Mouse (Mus musculus) left cerebral cortex, postnatal 4 days (tissue): Measurements from ENCODE around the gene Pigc. TPM values are rescaled to one million over a fixed set of nuclear protein-coding genes. Genes with fewer than 3 reads are reported as not detected.

Experiments
- DNase-seq: peaks from one replicate; pipeline ENCODE4 v3.0.0-alpha.2; 2022
- intact Hi-C: fragments of 180-260 bp; cut with DNase I; formaldehyde crosslinking; loops from one replicate; pipeline ENCODE4 v1.15.1; 2025
- total RNA-seq, 2 experiments: library from RNA; stranded (reverse); gene quantifications; 2 replicates each; pipeline ENCODE4 v1.2.3; 2021

The Pigc gene
- total RNA-seq, 2 experiments from 2014 or later: 16.3 to 19.9 TPM

- no peak for DNase-seq
- intact Hi-C loops: no loop called here
These were observed 3.2 kb downstream of the Pigc start for GRCm38 (mm10) chr1:161972233-161972632.

DNA sequence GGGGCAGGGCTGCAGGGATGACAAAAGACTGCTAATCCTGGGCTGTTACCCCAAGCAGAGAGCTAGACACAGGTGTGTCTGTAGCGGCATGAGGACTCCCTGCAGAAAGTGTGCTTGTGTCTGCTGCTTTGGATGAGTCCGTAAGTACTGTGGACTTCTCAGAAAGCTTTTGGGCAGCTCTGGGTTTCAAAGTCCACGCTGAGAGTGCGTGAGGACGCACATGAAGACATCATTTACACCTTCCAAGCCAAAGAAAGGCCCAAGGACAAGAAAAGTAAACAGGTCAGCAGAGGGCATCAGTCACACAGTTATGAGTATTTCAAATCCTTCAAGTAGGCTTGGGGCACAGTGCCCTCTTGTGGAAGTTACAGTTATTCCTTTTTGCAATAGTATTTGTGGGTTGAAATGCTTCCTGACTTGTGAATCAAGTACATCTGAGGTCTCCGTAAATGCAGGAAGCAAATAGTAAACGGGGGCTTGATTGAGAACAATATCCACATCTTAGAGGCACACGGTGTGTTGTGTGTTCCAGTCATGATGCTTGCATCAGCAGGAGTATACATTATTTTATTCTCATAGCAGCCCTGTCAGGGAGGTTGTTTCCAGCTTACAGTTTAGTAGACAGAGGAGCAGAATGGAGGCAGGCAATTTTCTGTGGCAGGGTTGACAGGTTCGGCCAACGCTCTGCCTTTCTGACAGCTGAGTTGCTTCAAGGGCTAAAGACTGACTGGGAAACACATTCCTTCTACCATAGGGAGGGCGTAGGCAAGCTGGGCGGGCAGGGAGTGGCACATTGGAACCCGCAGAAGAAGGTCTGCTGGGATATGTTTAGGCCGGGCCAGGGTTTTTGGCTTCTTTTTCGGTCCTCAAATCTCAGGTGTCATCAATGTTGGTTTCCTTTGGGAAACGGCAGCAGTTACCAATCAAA is 7.5 kb downstream of the Pigc start:
- peak; percentile 76 for DNase-seq
- intact Hi-C loops: no loop called here

GRCm38 (mm10) chr1:161977331-161977730 is 8.3 kb downstream of the Pigc start:
- no peak for DNase-seq
- intact Hi-C loops: no loop called here

DNA sequence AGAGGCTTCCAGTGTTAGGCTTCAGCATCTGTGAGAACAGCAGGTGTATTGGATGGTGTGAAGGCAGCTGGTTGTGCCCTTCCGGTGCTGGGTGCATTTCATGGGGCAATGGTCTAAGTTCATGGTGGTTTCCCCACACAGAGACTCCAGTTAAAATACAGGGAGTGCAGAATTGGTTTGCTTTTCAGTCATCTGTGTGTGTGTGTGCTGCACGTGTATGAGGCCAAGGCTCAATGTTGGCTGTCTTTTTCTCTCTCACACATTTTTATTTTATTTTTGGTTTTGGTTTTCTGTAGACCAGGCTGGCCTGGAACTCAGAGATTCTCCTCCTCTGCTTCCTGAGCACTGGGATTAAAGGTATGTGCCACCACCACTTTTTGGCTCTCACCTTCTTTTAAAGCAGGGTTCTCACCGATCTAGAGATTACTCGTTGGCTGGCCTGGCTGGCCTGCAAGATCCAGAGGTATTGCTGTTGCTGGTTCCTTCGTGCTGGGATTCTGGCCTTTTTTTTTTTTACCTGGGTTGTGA is 9.3 kb downstream of the Pigc start:
- intact Hi-C loops: no loop called here
- DNase-seq: no peak

DNA sequence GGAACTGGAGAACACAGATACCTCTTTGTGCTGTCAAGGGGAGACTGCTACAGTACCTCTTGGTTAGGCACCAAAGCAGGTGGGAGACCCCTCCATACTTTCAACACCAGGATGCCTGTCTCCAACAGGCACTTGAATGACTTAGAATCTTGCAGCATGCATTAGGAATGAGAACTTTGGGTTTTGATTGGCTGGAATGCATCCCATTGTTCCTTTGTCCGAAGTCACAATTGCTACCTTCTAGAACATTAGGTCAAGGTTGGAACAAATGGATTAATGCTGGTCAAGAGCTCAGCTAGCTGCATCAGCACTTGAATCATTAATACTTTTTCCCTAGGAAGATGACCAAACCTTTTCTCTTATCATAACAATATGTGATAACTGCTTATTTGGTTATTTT is 10.6 kb downstream of the Pigc start, which contains the start of gene 4930558K02Rik:
TSS of gene 4930558K02Rik (minus strand) at position 101 of the 400 bp plus-strand sequence.
- no peak for DNase-seq
- intact Hi-C loops: no loop called here

- intact Hi-C loops: no loop called here
- no peak for DNase-seq
These were observed 11.1 kb downstream of the Pigc start for GRCm38 (mm10) chr1:161980046-161980445.

DNA sequence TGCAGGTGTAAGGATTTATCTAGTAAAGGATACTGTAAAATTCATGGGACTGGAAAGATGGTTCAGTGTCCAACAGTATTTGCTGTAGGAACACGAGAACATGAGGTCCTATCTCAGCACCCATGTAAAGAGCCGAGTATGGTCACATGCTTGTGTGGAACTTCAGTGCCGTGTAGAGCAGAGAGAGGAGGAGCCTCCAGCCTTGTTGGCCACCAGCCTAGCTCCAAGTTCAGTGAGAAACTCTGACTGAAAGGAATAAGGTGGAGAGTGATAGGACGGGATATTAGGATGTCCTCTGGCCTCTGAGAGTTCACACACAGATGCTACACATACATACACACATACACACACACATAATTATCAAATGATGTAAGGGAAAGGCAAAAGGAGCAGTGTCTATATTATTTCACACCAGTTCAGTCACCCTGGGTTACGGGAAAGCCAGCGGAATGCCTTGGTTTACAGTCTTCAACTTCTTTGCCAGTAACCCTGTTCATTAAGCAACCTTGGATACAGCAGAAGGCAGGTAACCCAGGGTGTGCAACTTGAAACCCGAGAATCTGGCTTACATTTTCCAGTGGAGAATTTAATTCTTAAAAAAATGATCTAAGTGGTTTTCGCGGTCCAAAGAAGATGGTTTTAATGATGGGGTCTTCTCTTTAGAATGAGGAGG is 11.8 kb downstream of the Pigc start:
- no peak for DNase-seq
- intact Hi-C loops: no loop called here

GRCm38 (mm10) chr1:161983451-161983850 is 14.5 kb downstream of the Pigc start:
- intact Hi-C loops: no loop called here
- no peak for DNase-seq

DNA sequence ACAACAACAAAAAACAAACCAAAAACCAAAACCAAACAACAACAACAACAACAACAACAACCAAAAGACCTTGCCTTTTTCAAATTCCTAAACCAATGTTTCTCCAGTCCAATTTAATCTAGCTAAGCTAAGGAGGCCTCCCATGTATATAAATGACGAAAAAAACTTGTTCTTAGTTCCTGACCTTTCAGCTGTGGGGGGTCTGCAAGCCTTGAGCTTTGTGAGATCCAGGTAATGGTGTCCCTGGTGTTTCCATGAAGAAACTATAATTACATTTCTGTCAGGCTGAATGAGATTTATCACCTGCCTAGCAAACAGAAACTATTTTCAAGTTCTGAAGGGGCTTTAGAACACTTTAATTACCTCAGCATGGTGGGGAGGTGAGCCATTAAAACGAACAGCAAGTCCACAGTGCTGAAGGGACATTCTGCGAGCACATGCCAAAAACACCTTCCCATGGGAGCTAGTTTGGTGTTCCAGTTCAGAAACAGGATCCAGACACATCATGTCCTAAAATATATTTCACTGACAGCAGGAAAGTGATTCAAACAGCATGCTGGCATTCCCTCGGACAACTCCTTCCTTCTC is 15.1 kb downstream of the Pigc start:
- intact Hi-C loops: no loop called here
- DNase-seq: no peak

- DNase-seq: no peak
These were observed 21.9 kb downstream of the Pigc start for GRCm38 (mm10) chr1:161990684-161991578.

GRCm38 (mm10) chr1:161991846-161992245 is 22.9 kb downstream of the Pigc start:
- no peak for DNase-seq
- intact Hi-C loops: no loop called here

More at GRCm38 (mm10) chr1:161990684-161991578, 21.9 kb downstream of the Pigc start:
- intact Hi-C loops: no loop called here

- intact Hi-C loops: no loop called here
- DNase-seq: no peak
These were observed 23.4 kb downstream of the Pigc start for GRCm38 (mm10) chr1:161992389-161992788.

GRCm38 (mm10) chr1:161998781-161999180 is 29.8 kb downstream of the Pigc start:
- intact Hi-C loops: no loop called here
- DNase-seq: no peak

- intact Hi-C loops: no loop called here
- DNase-seq: no peak
These were observed 30.4 kb downstream of the Pigc start for GRCm38 (mm10) chr1:161999338-161999737.

- intact Hi-C loops: loop anchor here (2.0 kb wide), 1 partner anchor 315 kb away; no protein-coding TSS in a partner anchor
- peak; percentile 66 for DNase-seq
These were observed 30.9 kb downstream of the Pigc start for GRCm38 (mm10) chr1:161999882-162000371.

- intact Hi-C loops: loop anchor here (2.0 kb wide), 1 partner anchor 313 kb away; no protein-coding TSS in a partner anchor
- DNase-seq: no peak
These were observed 32.3 kb downstream of the Pigc start for GRCm38 (mm10) chr1:162001328-162001727.

DNA sequence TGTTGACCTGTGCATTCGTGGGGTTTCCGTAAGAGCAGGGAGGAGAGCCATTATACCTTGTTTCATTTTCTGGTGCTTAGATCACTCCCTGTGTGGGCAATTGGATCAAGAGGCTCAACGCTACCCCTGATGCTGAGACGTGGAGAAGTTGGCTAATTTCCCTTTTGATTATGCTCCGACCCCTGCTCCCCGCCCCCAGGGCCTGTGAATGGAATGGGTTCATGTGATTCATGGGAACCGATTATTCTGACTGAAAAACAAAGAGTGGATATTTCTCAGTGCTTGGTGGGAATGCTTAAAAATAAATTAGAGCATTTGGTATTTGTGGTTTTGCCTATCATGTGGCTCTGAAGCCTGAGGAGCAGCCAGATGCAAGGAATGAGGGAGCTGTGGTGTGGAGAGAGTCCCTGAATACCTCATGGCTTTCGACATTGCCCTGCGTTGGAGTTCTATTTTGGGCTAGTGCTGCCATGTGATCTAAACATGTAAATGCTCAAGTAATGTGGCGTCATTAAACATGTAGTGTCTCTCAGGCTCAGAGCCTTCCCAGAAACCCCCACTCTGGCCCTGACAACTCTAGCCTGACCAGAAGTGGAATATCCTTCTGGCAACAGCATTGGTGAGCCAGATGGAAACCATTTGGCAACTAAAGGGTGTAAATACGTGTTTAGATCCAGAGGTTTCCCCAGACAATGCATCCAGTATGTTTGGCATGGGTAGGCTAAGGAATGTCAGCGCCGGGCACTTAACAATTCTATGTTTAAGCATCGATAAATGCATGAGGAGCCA is 34.9 kb downstream of the Pigc start:
- intact Hi-C loops: no loop called here
- no peak for DNase-seq

DNA sequence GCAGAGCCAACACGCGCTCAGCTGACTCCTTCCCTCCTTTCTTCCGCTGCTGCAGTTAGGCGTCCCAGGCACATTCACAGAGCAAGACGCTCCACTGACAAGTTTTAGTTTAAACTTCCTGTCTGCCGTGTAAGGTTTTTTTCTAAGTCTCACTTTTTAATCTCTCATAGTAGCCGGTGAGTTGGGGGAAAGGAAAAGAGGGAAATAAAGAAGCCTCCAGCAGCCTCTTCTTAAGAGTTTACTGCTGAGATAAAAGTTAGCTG is 35.5 kb downstream of the Pigc start:
- intact Hi-C loops: no loop called here
- no peak for DNase-seq
